Mouse (Mus musculus) hematopoietic stem cell, adult 5-6 weeks (primary cell): ENCODE results near the gene Fgf9. TPM values are rescaled to one million over a fixed set of nuclear protein-coding genes. Genes with fewer than 3 reads are reported as not detected.

Source experiments
- ATAC-seq, 2 experiments: fragments of 125-278 bp in 1 of 2; replicated peaks in 1 of 2; 2 replicates each; pipeline ENCODE4 v1.8.0; 2016 to 2017; ENCODE audit warnings: inconsistent platforms in 2 of 2, mild to moderate bottlenecking in 2 of 2, moderate number of reproducible peaks in 2 of 2, low read depth in 1 of 2, moderate TSS enrichment in 1 of 2; ENCODE audit not compliant: low FRiP score in 2 of 2, poor library complexity in 2 of 2, severe bottlenecking in 2 of 2, insufficient read depth in 1 of 2, low TSS enrichment in 1 of 2
- total RNA-seq: library from RNA; stranded (forward); fragments of 172-1452, 232-1000 nt; gene quantifications from 2 replicates; pipeline ENCODE4 v1.2.3, GENCODE M21; 2017

The Fgf9 gene
- total RNA-seq, result not detected in 2 replicates

GRCm38 (mm10) chr14:58070481-58071119 is at the start of gene Fgf9:
Gene Fgf9 (plus strand): TSS chr14:58070547.
- 0 out of 4 replicates have a peak, but pooled peaks of 1 of the 2 experiments have one; percentile 34 for ATAC-seq

DNA sequence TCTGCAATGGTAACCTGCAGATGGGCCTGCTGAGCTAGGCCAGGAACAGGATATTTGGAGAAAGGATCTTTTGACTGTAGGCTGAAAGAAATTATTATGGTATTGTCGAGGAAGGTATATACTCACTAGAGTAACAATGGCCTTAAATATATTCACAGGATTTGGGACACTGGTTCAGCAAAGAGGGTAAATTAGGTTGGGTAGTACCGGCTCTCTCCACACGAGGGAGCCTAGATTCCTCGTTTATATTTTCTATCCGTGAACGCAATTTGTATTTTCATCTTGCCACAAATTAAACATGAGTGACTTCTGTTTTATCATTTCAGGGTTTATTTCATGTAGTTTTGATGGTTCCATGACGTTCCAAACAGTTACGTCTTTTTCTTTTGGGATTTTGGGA is 35.8 kb upstream of the Fgf9 start:
- 0 out of 4 replicates have a peak, but pooled peaks of 1 of the 2 experiments have one; percentile 42 for ATAC-seq

GRCm38 (mm10) chr14:58036174-58036573 is 34.2 kb upstream of the Fgf9 start:
- no peak for ATAC-seq

DNA sequence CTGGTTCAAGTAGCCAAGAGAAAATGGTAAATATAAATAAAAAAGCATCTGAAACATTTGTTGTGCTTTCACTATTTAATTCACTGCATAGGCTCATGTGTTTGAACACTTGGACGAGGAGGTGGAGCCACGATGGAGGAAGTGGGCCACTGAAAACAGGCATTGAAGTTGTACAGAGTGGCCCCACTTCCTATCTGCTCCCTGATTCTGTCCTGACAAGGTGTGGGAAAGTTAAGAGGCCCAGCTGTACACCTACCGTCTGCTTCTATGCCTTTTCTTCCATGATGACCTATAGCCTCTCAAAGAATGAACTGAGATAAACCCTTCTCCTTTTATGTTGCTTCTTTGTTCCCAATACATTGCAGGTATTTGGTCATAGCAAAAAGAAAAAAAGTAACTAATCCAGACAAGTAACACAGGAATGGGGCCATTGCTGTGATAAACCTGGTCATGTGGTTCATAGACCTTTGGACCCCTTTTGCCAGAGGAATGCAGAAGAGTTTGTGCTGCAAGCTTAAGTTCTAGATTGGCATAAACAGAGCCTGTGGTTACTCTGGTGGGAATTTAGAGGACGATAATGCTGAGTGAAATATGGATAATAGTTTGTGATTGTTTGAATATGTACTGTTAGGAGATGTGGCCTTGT is 23.6 kb upstream of the Fgf9 start:
- no peak for ATAC-seq

- no peak for ATAC-seq
Measured at GRCm38 (mm10) chr14:58050691-58051090, 19.7 kb upstream of the Fgf9 start.

DNA sequence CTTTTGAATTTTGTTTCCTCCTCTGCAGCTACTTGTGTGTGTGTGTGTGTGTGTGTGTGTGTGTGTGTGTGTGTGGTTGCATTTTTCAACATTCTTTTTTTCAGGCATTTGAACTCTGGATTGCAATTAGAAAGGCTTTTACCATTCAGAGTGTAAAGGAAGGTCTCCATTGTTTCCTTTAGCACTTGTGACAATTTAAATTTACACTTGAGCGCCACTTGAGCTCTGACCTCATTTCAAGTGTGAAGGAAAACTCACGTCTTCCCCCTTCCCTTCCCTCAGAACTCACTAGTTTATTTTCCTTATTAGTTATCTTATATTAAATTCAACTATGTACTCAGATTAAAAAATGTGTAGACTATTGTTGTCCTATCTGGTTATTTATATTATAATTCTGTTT is 2.8 kb upstream of the Fgf9 start:
- no peak for ATAC-seq

DNA sequence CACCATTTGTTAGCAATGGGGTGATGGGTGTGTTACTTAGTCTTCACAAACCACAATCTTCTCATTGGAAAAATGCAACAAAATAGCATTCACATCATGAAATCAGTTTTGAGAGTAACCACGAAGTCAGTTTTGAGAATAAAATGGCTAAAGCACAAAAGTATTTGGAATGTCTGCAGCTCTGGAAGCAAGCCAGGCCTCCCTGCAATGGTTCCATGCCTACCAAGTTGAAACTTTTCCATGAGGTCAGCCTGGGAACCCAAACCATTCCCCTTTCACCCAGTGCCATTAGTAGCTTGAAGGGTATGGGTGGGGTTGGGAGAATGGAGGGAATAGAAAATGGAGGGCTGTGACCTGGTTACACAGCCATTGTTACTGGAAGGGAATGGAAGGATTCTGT is 1.7 kb upstream of the Fgf9 start:
- no peak for ATAC-seq

DNA sequence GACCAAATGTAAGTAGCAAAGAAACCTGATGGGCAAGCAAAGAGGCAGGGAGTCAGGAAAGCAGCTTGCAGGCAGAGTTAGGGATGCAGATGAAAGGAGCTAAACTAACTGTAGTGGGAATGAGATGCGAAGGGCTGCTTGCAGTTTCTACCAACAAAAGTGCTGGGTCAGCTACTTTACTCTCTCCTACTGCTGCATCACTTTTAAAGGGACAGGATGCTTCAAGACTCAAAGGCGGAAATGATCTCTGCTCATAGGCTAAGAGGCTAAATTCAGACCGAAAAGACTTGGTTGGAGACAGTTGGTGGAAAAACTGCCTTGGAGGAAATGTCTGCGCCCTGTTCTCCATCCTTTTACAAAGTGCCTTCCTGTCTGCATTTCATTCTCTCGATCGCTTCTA is 420 bp upstream of the Fgf9 start:
- ATAC-seq, result no peak

GRCm38 (mm10) chr14:58071120-58071641 is 834 bp downstream of the Fgf9 start:
- no peak for ATAC-seq

DNA sequence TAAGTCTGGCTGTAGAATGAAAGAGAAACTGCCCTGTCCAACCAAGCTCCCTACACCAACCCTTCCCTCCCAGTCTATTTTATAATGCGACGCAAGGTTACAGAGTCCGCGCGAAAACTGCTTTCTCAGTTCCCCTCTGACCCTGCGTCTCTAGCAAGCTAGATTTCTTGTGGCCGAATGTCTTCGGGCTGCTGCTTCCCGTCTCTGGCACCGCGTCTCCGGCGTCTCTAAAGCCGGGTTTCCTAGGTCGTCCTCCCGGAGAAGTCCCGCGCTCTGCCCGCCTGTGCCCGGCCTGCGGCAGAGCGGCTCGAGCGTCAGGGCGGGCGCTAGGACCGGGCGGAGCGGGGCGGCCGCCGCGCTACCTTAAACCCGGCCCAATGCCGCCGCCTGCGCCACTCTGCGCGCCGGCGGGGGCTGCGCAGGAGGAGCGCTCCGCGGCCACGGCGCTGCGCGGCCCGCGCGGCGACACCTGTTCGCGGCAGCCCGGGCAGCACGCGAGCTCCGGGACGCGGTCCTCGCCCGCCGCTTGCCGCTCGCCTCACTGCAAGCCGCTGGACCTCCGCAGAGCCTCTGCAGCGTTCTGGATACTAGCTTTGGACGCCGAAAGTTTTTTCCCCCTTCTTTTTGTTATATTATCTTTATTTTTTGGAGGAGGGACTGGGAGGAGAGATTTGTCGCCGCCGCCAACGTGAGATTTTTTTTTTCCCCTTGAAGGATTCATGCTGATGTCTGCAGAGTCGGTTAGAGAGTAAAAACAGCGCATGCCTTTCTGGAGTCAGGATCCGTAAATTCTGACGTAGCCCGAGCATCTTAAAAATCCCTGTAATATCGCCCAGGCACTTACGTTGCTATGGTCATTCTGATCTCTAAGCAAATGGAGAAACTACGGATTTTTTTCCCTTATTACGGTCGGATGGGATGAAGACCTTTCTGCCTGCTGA is 1.8 kb downstream of the Fgf9 start:
- peak; percentile 30 for ATAC-seq

GRCm38 (mm10) chr14:58072771-58073501 is 2.6 kb downstream of the Fgf9 start:
- no peak for ATAC-seq

DNA sequence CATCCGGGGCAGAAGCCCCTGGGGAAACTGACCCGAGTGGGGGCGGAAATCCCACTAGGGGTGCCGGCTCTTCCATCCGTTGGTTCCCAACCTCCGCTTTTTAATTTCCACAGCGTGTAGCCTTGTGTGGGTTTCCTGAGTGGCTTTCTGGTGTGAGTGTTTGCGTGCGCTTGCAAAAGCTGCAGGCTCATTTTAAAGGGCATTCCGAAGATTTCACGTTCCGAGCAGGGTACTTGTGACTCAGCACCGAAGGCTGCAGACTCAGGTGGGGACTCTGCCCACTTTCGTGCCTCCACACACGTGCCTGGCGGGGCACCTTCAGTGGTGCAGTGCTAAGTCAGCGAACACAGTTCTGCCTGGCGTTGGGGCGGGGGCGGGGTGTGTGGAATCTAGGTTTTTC is 3.6 kb downstream of the Fgf9 start:
- no peak for ATAC-seq

DNA sequence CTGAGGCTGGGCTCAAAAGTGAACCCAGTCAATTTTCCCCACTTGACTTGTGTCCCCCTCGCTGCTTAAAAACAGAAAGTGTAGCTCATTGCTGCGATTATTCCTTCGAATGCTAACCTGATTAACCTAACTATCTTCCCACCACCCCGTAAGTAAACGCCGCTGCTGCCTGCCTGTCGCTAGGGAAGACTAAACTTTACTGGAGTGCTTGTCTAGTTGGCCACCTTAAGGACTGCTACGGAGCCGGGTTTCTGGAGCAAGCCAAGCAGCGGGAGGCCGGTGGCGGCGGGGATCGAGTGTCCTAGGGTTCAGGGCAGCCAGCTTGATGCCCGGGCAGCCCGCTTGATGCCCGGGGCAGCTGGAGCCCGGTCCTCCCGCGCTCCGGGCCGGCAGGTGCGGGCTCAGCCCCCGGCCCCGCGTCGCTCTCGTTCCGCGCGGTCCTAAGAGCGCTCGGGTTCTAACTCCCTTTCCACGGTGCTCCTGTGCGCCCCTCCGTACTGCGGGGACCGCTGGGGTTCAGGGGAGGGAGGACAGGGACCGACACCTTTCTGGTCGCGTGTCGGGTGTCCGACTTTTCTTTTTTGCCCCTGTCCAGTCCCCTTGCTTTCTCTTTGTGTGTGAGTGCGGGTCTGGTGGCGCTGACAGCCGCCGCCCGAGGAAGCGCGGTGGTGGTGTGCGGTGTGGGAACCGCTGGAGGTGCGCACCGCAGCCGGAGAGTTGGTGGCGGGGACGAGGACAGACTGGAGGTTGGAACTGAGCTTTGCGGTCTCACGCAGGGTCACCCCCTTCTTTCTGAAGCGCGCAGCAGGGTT is 4.5 kb downstream of the Fgf9 start:
- no peak for ATAC-seq

GRCm38 (mm10) chr14:58075433-58076029 is 5.2 kb downstream of the Fgf9 start:
- no peak for ATAC-seq

GRCm38 (mm10) chr14:58076030-58076521 is 5.7 kb downstream of the Fgf9 start:
- ATAC-seq, result no peak

DNA sequence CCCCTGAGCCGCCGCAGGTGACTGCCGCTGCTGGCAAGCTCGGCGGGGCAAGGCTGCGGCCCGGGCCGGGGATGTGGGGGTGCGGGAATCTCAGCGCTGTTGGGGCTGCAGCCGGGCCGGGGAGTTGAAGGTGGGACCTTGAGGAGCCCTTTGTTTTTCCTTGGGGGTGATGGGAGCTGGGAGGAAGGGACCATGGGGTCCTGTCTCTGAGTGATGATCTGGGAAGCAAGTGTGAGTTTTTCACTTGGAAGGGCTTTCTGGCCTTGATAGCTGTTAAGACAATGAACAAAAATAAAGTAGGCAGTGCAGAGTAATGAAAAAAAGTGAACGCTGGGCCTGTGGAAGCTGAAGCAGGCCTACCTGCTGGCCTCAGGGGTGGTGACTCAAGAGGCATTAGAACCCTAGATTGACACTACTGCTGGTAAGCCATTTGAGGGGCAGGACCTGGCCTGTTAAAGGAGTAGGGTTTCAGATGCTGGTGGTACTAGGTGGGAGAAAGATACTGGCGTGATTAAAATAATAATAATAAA is 6.4 kb downstream of the Fgf9 start:
- no peak for ATAC-seq
